Mouse (Mus musculus) left cerebral cortex, adult 18-20 months (tissue): ENCODE measurements around the gene Eif4g1. TPM values are rescaled to one million over a fixed set of nuclear protein-coding genes. Genes with fewer than 3 reads are reported as not detected.

Experiments
- DNase-seq, 2 experiments: peaks; one replicate each; pipeline ENCODE4 v3.0.0; 2021 to 2022; ENCODE audit warnings: low spot score in 2 of 2, mixed read lengths in 1 of 2
- total RNA-seq, 2 experiments: library from RNA; stranded (reverse); gene quantifications; 2 replicates each; pipeline ENCODE4 v1.2.3; 2021

The Eif4g1 gene
- total RNA-seq, 2 experiments from 2014 or later, result 262 to 265 TPM

GRCm38 (mm10) chr16:20703699-20704400, 35.7 kb downstream of the Eif4g1 start:
- no peak for DNase-seq

DNA sequence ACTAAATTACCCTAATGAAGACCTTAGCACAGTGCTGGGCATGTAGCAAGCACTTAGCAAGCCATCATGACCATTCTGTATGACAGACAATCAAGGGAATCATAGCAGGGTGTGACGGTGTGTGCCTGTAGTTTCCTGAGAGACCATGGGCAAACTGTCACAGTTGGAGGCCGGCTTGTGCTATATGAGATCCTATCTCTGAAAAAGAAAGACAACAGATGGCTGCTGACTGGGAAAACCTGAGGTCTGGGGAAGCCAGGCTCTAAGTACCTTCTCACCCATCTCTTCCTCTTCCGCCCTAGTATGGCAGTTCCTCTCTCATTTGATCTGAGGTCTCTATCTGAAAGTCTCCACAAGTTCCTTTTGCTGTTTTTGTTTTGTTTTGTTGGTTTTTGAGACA, 37.7 kb downstream of the Eif4g1 start:
- DNase-seq, result no peak

DNA sequence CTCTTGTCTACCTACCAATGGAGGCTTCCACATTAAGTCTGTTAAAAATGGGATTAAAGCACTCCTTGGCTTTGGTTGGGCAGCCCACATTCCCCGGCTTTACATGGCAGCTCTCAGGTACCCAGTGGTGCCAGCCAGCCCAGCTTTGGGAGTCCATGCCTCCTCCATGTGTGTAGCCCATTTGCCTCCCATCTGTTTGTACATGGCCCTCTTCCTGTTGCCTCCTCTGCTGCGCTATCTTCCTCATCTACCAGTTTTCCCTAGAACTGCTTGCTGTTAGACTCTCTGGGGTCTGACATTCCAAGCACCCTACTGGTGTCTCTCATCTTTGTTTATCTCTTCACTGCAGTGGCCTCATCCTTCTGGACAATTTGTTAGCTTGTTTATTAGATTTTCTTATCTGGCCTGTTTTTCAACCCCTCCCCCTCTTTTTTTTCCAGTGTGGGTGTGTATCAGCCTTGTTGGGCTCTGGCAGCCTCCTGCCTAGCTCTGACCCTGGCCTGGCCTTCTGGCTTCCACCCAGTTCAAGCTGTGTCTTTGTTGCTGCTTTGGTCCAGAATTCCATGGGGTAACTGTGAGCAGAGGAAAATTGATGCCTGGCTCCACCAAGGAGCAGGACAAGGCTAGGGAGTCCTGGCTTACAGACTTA, 38.4 kb downstream of the Eif4g1 start:
- DNase-seq, result no peak

DNA sequence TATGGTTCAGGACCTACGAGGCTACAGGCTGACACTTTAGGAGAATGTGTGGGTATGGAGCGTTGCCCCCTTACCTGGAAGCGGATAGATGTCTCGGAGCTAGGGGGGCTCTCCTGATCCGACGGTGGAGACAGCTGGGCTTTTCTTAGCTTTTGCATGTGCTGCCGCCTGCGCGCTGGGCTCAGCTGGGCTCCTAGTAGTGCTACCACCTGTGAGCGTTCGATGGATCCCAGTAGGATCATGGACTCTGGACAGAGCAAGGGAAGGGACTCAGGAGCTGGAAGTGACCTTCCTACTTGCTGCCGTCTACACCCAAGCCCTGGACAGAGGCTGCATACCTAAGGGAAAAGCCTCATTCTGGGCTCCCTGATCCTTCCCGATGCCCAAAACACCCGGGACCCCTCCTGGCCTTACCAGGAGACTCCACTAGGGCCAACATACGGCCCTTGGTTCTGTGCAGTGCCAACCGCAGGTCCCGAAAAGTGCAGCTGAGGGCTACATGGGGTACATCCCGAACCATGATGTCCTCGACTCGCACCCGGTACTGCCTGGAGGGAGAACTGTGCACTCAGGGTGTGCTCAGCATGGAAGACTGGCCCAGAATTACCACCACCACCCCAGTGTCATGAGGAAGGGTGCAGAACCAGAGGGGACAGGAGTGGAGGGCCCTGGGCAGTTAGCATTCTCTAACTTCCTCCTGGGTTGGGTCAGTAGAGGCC, 40.3 kb downstream of the Eif4g1 start:
- DNase-seq, result no peak

DNA sequence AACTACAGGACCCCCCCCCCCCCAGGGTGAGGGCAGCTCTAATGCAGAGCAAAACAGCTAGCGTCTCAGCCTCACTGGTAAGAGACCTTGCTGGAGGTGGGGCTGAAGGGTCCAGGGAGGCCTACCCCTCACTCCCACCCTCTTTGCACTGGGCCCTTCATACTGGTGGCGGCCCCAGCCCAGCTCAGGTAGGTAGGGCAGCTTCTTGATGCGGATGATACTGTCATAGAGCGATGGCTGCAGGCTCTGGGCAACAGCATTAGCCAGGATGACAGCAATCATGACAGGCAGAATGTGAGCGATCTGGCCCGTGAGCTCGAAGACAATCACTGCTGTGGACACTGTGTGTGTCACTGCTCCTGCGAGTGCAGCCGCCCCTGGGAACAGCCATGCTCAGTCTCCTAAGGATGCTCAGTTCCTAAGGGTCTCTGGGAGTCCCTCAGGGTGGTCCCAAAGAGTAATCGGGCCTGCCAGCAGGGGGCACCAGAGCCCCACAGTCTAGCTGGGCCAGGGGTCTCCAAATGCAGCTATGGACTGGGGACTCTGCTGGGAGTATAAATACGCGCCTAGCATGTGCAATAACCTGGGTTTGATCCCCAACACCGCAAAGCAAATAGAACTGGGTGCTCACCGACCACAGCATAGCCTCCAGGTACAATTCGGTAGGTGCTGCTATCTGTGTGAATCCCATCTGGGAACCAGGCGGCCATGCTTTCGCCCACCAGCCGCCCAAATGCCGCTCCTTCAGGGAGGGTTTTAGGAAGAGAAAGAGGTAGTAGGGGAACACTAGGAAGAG, 41.0 kb downstream of the Eif4g1 start:
- DNase-seq, result peak in 1 of 2 experiments; percentile 12

- no peak for DNase-seq
Observed at GRCm38 (mm10) chr16:20710370-20710769, 42.3 kb downstream of the Eif4g1 start.

- DNase-seq, result no peak
Observed at GRCm38 (mm10) chr16:20710810-20711209, 42.7 kb downstream of the Eif4g1 start.

DNA sequence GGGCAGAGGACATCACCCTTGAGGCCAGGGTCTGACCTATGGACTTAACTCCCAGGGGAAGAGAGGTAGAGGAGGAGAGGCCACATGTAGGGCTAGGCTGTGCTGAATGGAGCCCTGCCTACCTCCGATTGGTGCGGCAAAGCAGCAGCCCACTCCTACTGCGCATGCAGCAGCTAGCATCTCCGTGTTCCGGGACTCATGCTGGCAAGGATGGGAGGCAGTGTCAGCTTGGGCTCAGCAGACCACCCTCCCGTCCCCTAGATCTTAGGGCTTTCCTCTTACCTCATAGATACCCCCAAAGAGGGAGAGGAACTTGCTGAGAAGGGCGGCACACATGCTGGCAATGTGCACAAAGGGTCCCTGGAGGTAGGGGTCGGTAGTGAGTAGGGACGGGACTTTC, 44.1 kb downstream of the Eif4g1 start:
- DNase-seq, result no peak

DNA sequence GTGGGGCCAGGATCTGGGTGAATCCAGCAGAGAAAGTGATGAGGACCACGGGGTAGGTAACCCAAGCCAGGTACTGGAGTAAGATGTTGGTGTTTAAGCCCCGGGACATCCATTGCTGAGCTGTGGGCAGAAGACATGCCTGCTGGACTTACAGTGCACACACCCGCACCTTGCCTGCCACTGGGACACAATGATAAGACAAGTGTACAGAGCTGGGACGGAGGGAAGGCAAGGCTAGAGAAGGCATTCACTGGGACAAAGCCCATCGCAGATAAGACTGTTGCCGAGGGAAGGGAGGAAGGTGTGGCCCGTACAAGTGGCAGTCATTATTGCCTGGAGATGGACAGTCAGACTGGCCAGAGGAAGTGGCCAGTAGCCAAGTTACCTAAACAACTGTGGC, 44.8 kb downstream of the Eif4g1 start:
- no peak for DNase-seq

DNA sequence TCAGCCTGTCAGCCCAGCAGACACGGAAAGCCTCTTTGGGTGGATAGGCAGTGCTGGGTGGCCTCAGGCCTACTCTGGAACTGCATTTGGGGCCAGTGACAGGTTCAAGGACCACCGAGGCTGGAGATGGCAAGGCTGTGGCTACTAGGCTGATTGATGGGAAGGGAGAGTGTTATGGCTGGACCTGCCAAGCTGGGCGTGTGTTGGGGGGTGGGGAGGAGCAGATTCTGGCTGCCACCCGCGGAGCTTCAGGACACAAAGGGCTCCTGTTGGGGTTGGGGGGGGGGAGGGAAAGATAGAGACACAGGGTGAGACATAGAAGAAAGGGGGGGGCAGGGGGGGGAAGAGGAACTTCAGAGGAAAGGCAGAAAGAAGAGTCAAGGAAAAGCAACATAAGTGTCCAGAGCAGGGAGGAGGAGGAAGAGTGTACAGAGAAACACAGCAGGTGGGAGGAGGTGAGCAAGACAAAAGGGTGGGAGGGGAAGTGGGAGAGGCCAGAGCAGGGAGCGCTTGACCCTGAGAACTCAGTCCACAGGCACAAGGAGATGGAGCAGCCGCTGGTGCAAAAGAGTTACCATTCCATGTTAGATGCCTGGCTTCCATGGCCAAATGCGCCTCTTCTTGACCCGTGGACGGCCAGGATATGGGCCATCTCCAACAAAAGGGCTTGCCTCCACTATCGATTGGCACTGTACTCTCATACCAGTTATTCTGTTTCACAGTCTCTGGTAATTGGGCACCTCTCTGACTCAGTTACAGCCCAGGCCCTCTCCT, 46.4 kb downstream of the Eif4g1 start:
- no peak for DNase-seq

DNA sequence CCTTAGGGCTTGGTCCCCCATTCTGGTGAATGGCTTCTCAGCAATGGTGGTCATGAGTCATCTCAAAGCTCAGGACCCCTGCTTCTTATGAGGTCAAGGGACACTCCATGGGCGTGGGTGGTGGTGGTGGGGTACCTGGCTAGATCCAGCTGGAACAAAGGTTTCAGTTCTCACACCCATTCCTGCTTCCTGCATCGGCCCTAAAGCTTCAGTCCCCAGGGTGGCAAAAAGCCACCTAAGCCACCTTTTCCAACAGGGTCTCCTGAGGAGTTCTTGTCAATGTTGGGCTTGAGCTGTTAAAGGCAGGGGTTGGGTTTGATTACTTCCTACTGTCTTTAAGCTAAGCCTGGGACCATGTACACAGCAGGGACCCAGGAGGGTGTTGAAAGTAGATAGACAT, 47.0 kb downstream of the Eif4g1 start:
- DNase-seq, result no peak

DNA sequence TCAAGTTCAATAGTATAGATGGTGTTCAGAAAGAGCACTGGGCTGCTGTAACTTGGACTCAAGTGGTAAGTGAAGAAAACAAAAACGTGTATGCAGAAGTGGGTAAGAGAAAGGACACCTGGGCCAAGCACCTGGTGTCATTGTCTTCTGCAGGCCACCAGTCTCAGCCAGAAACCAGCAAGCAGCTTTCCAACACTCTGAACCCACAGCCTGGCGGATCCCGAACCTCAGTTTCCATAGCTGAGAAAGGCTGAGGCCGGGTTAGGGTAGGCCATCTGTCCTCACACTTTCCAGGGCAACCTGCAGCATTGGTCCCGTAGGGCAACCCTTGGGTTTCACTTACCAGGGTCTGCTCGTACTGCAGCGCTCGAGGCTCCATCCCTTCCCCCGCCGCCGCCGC, 47.5 kb downstream of the Eif4g1 start:
- no peak for DNase-seq

- peak; percentile 74 to 87 for DNase-seq
Observed at GRCm38 (mm10) chr16:20715976-20716840, 48.1 kb downstream of the Eif4g1 start.

GRCm38 (mm10) chr16:20716841-20717180, 48.7 kb downstream of the Eif4g1 start:
- no peak for DNase-seq

DNA sequence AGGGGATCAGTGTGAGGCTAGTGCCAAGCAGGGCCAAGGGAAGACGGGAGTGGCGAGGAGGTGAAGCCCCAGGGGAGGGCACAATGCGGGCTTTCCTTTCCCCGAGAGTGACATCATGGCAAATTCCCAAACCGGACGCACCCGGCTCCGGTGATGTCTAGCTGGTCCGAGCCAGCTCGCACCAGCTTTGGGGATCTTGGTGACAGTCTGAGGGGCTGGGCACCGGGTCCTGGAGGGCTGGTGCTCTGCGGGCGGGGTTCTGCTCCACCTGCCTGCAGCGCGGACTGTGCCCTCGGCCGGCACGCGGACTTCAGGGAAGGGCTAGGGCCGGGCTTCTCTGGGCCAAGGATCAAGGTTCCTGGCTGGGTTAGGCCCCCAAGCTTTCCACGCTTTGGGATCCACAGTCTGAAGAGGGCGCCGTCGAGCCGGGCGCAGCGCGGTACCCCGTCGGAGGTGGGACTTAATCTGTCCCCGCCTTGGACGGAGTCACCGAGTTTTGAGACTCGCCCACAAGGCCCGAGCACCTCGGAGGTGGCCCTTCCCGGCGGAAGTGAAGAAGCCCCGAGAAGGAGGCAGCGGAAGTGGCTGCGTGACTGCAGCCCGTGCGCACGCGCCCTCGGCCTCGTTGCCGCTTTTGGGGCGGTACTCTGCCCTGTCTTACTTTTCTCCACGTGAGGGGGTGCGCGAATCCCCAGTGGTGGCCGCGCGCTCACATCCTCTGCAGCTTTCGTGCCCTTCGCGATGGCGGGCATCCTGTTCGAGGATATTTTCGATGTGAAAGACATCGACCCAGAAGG, 49.3 kb downstream of the Eif4g1 start, which contains the start of the genes Polr2h and Clcn2:
Gene Polr2h, plus strand, starts transcription at position 485 of the 797 bp plus-strand sequence.
Gene Clcn2, minus strand, starts transcription at position 566 of the 797 bp plus-strand sequence.
- peak; percentile 96 for DNase-seq

DNA sequence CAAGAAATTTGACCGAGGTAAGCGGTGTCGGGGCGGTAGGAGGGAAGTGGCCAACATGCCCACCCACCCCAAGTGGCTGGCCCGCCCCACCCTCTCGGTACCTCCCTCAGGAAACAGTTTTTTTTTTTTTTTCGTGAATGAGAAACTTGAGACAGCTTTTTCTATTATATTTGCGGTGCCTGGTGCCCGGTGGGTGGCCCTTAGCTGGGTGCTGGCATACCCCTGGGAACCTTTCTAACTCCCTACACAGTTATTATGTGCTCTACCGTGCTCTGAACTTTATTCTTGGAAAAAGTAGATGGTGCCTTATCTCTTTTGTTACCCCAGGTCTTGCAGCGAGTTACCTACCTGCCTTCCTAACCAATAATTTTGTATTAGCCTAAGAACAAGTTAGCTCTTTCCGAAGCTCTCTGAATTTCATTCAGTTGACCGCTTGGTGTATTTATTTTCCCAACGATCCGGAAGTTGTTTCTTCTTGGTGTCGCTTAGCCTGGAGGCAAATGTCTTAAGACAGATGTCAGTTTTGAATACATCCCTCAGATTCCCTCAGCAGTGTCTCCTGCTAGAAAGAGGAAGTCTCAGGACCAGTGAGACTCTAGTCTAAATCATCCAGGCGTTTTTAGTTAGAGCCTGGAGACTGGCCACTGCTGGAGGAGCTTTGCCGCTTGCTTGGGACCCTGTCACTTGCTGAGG, 50.0 kb downstream of the Eif4g1 start:
- no peak for DNase-seq

GRCm38 (mm10) chr16:20721808-20722207, 53.7 kb downstream of the Eif4g1 start:
- DNase-seq, result no peak

GRCm38 (mm10) chr16:20722736-20723135, 54.6 kb downstream of the Eif4g1 start:
- no peak for DNase-seq
